Mouse (Mus musculus) cerebellum, adult 2 months (tissue): ENCODE results near the gene Abcg1.

Experiments used
- CTCF ChIP-seq: fragments of 200-500 bp; IDR thresholded peaks from 2 replicates; pipeline ENCODE4 v1.5.1; 2011; ENCODE audit warnings: low read depth, mild to moderate bottlenecking, control low read depth, low read length, moderate library complexity, borderline replicate concordance; ENCODE audit not compliant: insufficient read depth
- POLR2A ChIP-seq: fragments of 200-500 bp; IDR thresholded peaks from 2 replicates; pipeline ENCODE4 v1.6.1; 2011; ENCODE audit warnings: low read length, control low read depth, borderline replicate concordance; ENCODE audit not compliant: insufficient read depth

GRCm38 (mm10) chr17:31077561-31077960 is 20.1 kb downstream of the Abcg1 start:
- no peak for TF ChIP-seq CTCF
- TF ChIP-seq POLR2A: no peak
